Mouse (Mus musculus) embryonic facial prominence, embryonic 14.5 days (tissue): ENCODE data around the gene Atr. TPM values are rescaled to one million over a fixed set of nuclear protein-coding genes. Genes with fewer than 3 reads are reported as not detected.

Source experiments
- ATAC-seq: fragments of 200-750 bp; cut with Nextera tagmentation; 2 replicates; pipeline ENCODE4 v1.8.0; 2017; ENCODE audit warnings: low read depth, moderate number of reproducible peaks, moderate TSS enrichment
- DNase-seq: peaks from one replicate; pipeline ENCODE4 v3.0.0-alpha.2; 2015; ENCODE audit warnings: low spot score
- H3K27ac ChIP-seq: fragments of 300-500 bp; sonication (generic); replicated peaks from 2 replicates; pipeline ENCODE4 v1.5.1; 2014; ENCODE audit warnings: low read depth, mild to moderate bottlenecking, low read length, moderate library complexity
- H3K27me3 ChIP-seq: fragments of 300-500 bp; sonication (generic); replicated peaks from 2 replicates; pipeline ENCODE4 v1.6.1; 2014; ENCODE audit warnings: low read length; ENCODE audit not compliant: control insufficient read depth, insufficient read depth
- H3K36me3 ChIP-seq: fragments of 300-500 bp; sonication (generic); 2 replicates; pipeline ENCODE4 v1.6.1; 2014; ENCODE audit warnings: low read length, mixed read lengths; ENCODE audit not compliant: control insufficient read depth, insufficient read depth
- H3K4me1 ChIP-seq: fragments of 300-500 bp; sonication (generic); 2 replicates; pipeline ENCODE4 v1.6.1; 2014; ENCODE audit warnings: antibody characterized with exemption, low read length; ENCODE audit not compliant: control insufficient read depth, insufficient read depth
- H3K4me2 ChIP-seq: fragments of 300-500 bp; sonication (generic); 2 replicates; pipeline ENCODE4 v1.6.1; 2014; ENCODE audit warnings: low read depth, mild to moderate bottlenecking, low read length, moderate library complexity, mixed read lengths
- H3K4me3 ChIP-seq: fragments of 300-500 bp; sonication (generic); 2 replicates; pipeline ENCODE4 v1.5.1; 2014; ENCODE audit warnings: low read depth, mild to moderate bottlenecking, low read length
- H3K9ac ChIP-seq: fragments of 300-500 bp; sonication (generic); 2 replicates; pipeline ENCODE4 v1.6.1; 2014; ENCODE audit warnings: low read depth, mild to moderate bottlenecking, low read length, moderate library complexity, mixed read lengths
- H3K9me3 ChIP-seq: fragments of 300-500 bp; sonication (generic); 2 replicates; pipeline ENCODE4 v1.6.1; 2016; ENCODE audit warnings: low read length; ENCODE audit not compliant: control insufficient read depth
- WGBS: fragments of 180-500 bp; shearing (Covaris S2); extraction: QIAGEN DNeasy Blood & Tissue Kit; methylation state at CpG from one replicate; pipeline ENCODE4 v1.1.7; 2014; 5-methylcytosine and 5-hydroxymethylcytosine counted together
- polyA plus RNA-seq: library from polyadenylated mRNA; unstranded; fragments of >200 nt; fragmentation: Nextera tagmentation; extraction: Ambion mirVana; gene quantifications from 2 replicates; pipeline ENCODE4 v1.2.1, GENCODE M21; 2014

The Atr gene
- polyA plus RNA-seq, 1 experiment from 2014 or later, result 14.0 TPM

DNA sequence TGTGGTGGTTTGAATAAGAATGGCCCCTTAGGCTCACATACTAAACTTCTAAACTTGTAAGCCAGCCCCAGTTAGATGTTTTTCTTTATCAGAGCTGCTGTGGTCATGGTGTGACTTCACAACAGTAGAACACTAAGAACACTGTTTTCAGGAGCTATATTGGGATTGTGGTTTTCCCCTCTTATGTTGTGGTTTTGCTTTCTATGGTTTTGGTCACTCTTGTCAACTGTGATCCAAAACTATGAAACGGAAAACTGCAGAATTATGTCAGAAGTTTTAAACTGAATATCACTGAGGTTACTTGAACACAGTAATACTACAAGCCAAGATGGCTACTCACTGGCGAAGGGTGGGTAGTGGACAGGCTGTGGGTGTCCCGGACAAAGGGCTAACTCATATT, 24.6 kb upstream of the Atr start:
- WGBS, result 77% methylated on average over 3 of the region's 3 CpGs
- ATAC-seq (no peak), DNase-seq (peak; percentile 22)
- no peaks in the 10 kb centered on the region for H3K36me3 ChIP-seq
- no peak overlapping the region for H3K27ac ChIP-seq
- no peaks in the 10 kb centered on the region for H3K27me3 ChIP-seq
- no peak overlapping the region for H3K9ac ChIP-seq
- no peak overlapping the region for H3K4me2 ChIP-seq
- H3K4me1 ChIP-seq, result no peaks in the 10 kb centered on the region
- no peaks in the 10 kb centered on the region for H3K9me3 ChIP-seq
- no peak overlapping the region for H3K4me3 ChIP-seq

DNA sequence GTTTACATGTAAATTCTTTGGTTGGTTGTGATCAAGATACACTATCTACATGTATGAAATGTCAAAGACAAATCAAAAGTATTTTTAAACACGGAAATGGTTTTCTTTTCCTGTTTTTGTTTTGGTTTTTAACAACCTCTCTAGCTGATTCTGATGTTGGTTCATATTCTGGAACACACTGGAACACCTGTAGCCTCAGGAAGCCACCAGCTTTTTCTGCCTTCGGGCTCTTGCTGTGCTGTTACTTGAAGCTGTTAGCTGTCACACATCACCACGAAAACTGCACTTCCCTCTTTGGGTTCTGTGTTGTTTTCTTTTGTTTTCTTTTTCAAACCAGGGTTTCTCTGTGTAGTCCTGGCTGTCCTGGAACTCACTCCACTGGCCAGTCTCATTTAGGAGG, 22.6 kb upstream of the Atr start:
- no peak overlapping the region for H3K9ac ChIP-seq
- H3K27ac ChIP-seq, result no peak overlapping the region
- no peak overlapping the region for H3K4me2 ChIP-seq
- no peak for ATAC-seq
- no peak overlapping the region for H3K4me3 ChIP-seq
- H3K27me3 ChIP-seq, result no peaks in the 10 kb centered on the region
- no peak for DNase-seq
- 59% methylated on average over 3 of the region's 3 CpGs for WGBS
- H3K9me3 ChIP-seq, result no peaks in the 10 kb centered on the region
- no peaks in the 10 kb centered on the region for H3K4me1 ChIP-seq
- H3K36me3 ChIP-seq, result no peaks in the 10 kb centered on the region

DNA sequence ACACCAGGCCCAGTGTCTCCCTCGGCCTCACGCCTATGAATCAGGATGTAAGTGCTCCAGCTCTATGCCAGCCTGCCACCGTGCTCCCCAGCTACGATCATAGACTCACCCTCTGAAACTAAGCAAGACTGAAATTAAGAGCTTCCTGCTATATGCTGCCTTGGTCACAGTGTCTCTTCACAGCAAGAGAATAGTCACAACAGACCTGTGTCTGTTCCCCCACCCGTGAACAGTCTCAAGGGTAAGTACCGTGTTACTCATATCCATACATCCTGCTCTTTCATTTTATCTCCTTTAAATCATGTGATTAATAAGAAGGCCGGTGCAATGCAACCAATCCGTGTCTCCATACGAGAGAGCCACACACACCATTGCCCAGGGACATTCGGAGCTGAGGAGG, 21.7 kb upstream of the Atr start:
- H3K4me3 ChIP-seq, result no peak overlapping the region
- no peaks in the 10 kb centered on the region for H3K4me1 ChIP-seq
- no peaks in the 10 kb centered on the region for H3K9me3 ChIP-seq
- H3K4me2 ChIP-seq, result no peak overlapping the region
- no peaks in the 10 kb centered on the region for H3K36me3 ChIP-seq
- no peak for DNase-seq
- WGBS, result 88% methylated on average over 10 of the region's 10 CpGs
- no peak overlapping the region for H3K27ac ChIP-seq
- H3K27me3 ChIP-seq, result no peaks in the 10 kb centered on the region
- no peak for ATAC-seq
- H3K9ac ChIP-seq, result no peak overlapping the region

DNA sequence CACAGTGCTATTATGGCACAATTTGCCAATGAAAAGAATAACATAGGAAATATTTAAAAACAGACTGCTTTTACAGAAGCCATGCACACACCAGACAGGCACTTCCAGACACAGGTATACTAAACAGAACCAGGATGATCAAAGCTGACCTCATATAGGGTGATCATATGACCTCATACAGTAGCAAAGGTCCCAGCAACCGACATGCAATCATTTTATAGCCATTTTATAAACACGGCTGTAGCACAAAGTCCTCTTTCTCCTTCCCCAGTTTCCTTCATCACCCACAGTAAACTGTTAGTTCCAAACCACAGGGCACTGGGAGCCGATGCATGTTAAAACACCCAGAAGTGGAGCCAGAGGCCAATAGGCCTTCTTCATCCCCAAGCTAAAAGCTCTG, 18.0 kb upstream of the Atr start:
- Histone ChIP-seq H3K4me3 (no peak overlapping the region), H3K4me2 (no peak overlapping the region), H3K36me3 (no peaks in the 10 kb centered on the region), H3K27ac (no peak overlapping the region), H3K4me1 (no peaks in the 10 kb centered on the region; the same call in 1 of the 2 replicates), H3K27me3 (no peaks in the 10 kb centered on the region), H3K9ac (no peak overlapping the region), H3K9me3 (no peaks in the 10 kb centered on the region)
- DNase-seq (no peak), ATAC-seq (no peak)
- WGBS, result 79% methylated on average over 3 of the region's 3 CpGs

DNA sequence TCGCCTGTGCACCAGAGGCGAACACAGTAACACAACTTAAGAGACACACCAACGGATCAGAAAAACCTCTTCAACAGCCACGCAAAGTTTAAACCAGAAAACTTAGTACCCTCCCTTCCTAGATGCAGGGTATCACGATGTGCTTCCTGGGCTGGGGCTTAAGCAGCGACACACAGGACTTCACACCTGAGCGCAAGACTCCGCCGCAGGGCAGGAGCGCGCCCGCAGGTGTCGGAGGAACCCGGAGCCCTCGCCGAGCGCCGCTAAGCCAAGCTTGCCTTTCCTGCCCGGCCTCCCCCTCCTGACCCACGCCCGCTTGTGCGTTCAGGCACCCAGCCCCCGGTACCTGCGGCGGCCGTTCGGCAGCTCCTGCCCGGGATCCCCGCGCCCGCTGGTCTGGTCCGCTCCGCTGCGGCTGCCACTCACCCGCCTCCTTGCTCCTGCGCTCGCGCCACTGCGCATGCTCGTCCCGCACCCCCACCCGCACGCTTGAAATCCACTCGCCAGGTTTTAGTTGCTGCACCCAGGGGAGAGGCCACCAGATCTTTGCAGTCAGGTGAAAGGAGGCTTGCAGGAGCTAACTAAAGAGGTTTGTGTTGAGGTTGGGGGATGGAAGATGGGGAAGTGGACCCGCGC, 12.5 kb upstream of the Atr start, which contains the start of gene Pls1:
Pls1 (minus strand) TSS at position 487 of the 636 bp plus-strand sequence.
- no peaks in the 10 kb centered on the region for H3K36me3 ChIP-seq
- 1% methylated on average over 39 of the region's 46 CpGs for WGBS
- peak; percentile 95 for ATAC-seq

DNA sequence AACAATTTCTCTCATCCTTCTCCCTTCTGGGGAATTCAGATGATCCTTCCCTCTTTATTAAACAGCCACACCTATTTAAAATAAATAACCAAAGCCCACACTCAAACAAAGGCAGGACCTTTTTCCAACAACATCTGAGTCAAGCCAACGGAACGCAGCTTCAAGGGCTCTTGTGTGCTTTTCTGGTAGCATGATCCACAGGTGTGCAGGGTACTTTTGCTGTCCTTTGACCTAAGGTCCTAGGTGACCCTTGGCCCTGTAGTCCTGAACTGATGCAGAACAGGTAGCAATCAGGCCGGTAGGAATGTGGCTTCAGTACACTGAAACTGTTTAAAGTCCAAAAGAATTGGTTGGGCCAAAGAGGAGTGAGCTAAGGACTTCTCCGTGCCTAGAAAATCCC, 11.7 kb upstream of the Atr start:
- Histone ChIP-seq H3K36me3 (no peaks in the 10 kb centered on the region), H3K9me3 (no peaks in the 10 kb centered on the region), H3K27ac (no peak overlapping the region), H3K4me3 (peak overlapping the region; percentile 61), H3K9ac (no peak overlapping the region), H3K27me3 (no peaks in the 10 kb centered on the region; the same call in 1 of the 2 replicates), H3K4me2 (peak overlapping the region; percentile 98; the same call in 1 of the 2 replicates), H3K4me1 (no peaks in the 10 kb centered on the region; the same call in 1 of the 2 replicates)
- ATAC-seq (no peak), DNase-seq (no peak)
- WGBS, result 54% methylated on average over 4 of the region's 4 CpGs

More for the DNA sequence above, 12.5 kb upstream of the Atr start, which contains the start of gene Pls1:
- H3K9me3 ChIP-seq, result no peaks in the 10 kb centered on the region
- H3K4me3 ChIP-seq, result peak within 1 kb of the TSS; percentile 61
- H3K4me1 ChIP-seq, result no peaks in the 10 kb centered on the region; the same call in 1 of the 2 replicates
- no peak within 1 kb of the TSS for H3K27ac ChIP-seq
- peak; percentile 82 for DNase-seq
- no peaks in the 10 kb centered on the region; the same call in 1 of the 2 replicates for H3K27me3 ChIP-seq
- peak within 1 kb of the TSS; percentile 98 for H3K4me2 ChIP-seq
- peak within 1 kb of the TSS; percentile 69 for H3K9ac ChIP-seq

DNA sequence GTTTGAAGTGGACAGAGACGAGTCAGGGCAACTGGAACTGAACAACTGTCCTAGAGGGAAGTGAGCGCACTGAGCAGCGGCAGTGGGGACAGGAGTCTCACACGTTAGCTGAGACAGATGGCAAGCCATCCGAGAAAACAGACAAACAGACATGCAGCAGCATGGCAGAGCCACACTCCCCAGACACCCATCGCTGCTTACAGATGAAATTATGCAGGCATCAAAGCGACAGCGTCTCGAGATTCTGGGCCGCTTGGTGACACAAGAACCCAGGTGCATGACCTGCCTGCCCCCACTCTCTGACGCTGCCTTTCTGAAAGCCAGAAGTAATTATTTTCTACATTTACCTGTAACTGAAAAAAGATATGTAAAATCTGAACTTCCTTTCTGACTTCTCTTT, 5.7 kb upstream of the Atr start:
- Histone ChIP-seq H3K4me1 (no peaks in the 10 kb centered on the region), H3K36me3 (no peaks in the 10 kb centered on the region), H3K9ac (no peak overlapping the region), H3K27ac (no peak overlapping the region), H3K9me3 (no peaks in the 10 kb centered on the region), H3K27me3 (no peaks in the 10 kb centered on the region), H3K4me3 (no peak overlapping the region), H3K4me2 (no peak overlapping the region)
- no peak for ATAC-seq
- no peak for DNase-seq
- WGBS, result 54% methylated on average over 11 of the region's 11 CpGs

DNA sequence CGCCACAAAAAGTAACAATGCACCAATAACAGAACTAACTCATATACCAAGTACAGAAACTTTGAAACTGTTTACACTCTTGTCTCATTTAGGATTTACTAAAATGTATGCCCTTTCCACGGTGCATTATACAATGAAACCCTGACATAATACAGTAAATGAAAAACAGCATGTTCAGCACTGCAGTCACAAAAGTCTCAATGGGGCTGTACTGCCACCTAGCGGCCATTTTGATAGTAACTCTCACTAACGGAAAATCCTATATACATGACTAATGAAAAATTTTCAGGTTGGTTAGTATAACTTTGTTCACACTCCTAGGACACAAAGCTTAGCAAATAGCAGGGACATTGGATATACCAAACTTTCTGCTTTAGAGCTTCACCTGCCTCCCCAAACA, 4.5 kb upstream of the Atr start:
- no peak overlapping the region for H3K4me3 ChIP-seq
- no peaks in the 10 kb centered on the region for H3K36me3 ChIP-seq
- H3K9ac ChIP-seq, result no peak overlapping the region
- peak; percentile 41; the same call in 1 of the 2 replicates for ATAC-seq
- no peaks in the 10 kb centered on the region for H3K4me1 ChIP-seq
- 20% methylated on average over 4 of the region's 4 CpGs for WGBS
- no peaks in the 10 kb centered on the region for H3K27me3 ChIP-seq
- H3K4me2 ChIP-seq, result no peak overlapping the region
- no peaks in the 10 kb centered on the region for H3K9me3 ChIP-seq
- DNase-seq, result peak; percentile 87
- no peak overlapping the region for H3K27ac ChIP-seq

DNA sequence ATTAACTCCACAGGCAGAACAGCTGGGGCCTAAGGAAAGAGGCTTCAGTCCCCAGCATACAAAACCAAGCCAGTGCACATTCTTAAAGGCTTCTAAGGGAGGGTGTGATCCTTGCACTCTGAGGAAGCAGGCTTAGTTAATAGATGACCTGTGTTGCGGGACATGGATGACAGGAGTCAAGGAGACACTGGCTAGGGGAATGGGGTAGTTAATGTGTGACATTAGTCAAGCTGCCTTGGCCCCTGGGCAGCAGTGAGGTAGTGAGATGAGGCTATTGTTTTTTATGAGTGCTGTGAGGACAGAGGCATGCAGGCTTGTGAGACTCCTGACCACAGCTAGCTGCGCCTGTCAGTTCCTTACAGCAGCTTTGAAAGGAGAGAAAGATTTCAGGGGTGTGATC, 2.5 kb upstream of the Atr start:
- H3K9ac ChIP-seq, result no peak overlapping the region
- no peak overlapping the region for H3K4me3 ChIP-seq
- H3K36me3 ChIP-seq, result no peaks in the 10 kb centered on the region
- DNase-seq (no peak), ATAC-seq (no peak)
- H3K27me3 ChIP-seq, result no peaks in the 10 kb centered on the region
- H3K4me2 ChIP-seq, result no peak overlapping the region
- H3K27ac ChIP-seq, result no peak overlapping the region
- WGBS, result 72% methylated on average over 2 of the region's 2 CpGs
- H3K4me1 ChIP-seq, result no peaks in the 10 kb centered on the region
- H3K9me3 ChIP-seq, result no peaks in the 10 kb centered on the region
